Mouse (Mus musculus): ENCODE results near the gene Olfr150. TPM values are rescaled to one million over a fixed set of nuclear protein-coding genes. Genes with fewer than 3 reads are reported as not detected.
"Not testable (repeated sequence)": the region's sequence is repeated elsewhere in the genome, so short reads cannot be mapped to it uniquely, and the experiment has no call there.

The Olfr150 gene
- total RNA-seq (2015) (not detected in 2 replicates), total RNA-seq (2017) (not detected in 2 replicates)

DNA sequence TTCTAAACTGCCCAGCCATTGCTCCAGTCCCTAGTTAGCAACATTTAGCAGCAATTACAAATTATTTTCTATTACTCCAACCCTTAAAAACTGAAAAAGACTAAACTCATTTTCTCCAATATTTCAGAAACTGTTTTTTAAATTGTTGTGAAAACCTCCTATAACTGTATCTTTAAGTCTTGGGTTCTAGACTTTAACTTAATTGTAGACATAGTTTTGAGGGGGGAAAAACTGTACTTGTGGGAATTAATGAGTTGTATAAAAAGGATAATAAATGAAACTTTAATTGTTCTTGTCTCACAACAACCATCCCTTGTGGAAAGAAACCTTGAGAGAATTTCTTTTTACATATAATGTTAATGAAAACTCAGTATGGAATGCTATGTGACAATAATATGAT, at the start of gene Olfr150:
TSS of gene Olfr150 (plus strand) at position 301 of the 400 bp plus-strand sequence.
- ATAC-seq (replicated peaks; ENCODE audit: poor library complexity): no peak

DNA sequence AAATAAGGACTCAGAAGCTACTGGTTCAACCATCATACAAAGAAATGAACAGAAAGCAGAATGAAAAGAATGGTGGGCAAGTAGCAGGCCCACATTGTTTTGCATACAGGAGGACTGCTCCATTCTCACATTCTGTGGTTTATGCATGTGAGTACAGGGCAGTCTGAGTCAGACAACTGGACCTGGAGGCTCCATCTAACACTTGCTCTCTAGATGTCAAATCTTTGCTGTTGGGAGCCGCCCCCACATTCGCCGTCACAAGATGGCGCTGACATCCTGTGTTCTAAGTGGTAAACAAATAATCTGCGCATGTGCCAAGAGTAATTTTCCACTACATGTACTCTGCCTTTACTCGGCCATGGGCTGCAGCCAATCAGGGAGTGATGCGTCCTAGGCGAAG, 29.7 kb upstream of the Olfr150 start:
- ATAC-seq (replicated peaks; ENCODE audit: poor library complexity): not testable (repeated sequence)

DNA sequence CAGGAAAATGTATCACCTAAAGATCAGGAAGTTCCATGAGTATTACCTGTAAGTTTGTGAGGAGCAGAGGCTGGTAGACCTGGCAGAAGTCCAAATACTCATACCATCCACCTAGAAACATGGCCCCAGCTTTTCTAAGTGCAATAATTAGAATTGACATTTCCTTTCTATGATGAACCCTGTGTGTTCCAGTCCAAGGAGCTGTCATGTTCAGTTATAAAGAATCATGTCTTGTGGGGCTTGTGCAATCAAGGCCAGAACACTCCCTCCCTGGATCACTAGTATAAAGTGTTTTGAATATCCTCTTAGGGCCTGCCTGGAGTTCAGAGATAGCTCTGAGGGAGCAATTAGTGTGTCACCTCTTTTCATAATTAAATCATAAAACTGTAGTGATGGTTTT, 23.8 kb upstream of the Olfr150 start, which contains the start of gene Olfr149:
TSS of gene Olfr149 (minus strand) at position 101 of the 400 bp plus-strand sequence.
- ATAC-seq (replicated peaks; ENCODE audit: poor library complexity): no peak

DNA sequence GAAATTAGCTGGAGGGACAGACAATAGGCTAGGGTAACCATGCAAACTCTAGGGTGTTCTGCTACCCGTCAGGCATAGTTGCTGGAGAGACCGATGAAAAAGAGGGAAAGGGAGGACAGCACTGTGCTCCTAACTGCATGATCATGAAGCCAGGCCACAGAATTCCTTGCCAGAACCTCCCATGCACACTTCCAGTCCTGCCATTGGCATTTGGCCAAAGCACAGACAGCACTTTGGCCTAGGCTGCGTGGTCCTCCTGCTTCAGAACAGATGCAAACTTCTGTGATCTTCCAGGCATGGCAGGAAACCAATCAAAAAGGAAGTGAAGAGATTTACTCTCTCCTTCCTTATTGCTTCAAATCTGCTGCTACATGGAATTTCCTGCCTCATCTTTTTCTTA, 21.8 kb upstream of the Olfr150 start:
- ATAC-seq (replicated peaks; ENCODE audit: poor library complexity): no peak

DNA sequence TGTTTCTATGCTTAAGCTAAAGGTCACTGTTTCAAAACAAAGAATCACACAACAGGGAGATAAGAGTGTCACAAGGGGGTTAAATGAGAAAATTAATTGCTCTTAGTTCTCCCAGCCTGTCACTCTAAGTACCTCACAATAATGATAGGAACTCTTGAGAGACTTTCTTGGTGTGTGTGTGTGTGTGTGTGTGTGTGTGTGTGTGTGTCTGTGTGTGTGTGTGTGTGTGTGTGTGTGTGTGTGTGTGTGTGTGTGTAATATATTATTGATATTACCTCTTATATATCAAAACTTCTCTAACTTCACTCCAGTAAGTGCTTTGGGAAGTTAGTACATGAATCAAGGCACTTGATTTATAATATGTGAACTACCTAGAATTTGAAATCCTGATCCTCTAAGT, 19.7 kb upstream of the Olfr150 start, which contains the start of gene Olfr965:
TSS of gene Olfr965 (plus strand) at position 301 of the 400 bp plus-strand sequence.
- ATAC-seq (replicated peaks; ENCODE audit: poor library complexity): no peak

DNA sequence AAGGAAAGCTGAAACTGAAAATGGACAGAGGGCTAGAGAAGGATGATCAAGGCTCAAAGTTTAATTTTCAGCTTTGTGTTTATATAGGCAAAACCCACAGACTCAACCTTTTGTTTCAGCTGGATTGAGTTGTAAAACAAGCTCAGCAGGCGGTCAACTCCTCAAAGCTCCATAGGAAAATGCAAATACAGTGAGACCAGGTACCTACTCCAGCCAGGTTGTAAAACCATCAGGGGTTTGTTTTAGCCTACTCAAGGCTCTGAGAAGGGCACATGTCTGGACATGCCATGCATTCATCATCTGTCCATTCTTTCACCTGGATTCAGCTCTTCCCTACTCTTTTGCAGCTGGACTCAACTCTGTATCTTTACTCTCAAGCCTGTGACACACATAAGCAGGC, 10.0 kb downstream of the Olfr150 start:
- no peak for ATAC-seq (replicated peaks; ENCODE audit: poor library complexity)

DNA sequence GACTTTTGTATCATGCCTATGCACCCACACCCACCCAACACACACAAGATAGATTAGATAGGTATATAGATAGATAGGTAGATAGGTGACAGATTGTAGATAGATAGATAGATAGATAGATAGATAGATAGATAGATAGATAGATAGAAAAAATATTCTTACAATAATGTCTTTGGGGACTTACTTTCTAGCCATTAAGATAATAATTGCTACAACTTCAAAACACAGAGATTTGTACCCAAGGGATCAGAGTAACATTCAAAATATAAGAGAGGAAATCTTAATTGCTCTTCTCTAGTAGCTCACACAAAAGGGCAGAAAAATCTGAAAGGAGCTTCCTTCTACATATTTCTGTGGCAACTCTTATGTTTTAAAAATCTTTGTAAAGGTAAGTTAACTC, 15.2 kb downstream of the Olfr150 start, which contains the start of gene Olfr967:
TSS of gene Olfr967 (plus strand) at position 301 of the 400 bp plus-strand sequence.
- no peak for ATAC-seq (replicated peaks; ENCODE audit: poor library complexity)

DNA sequence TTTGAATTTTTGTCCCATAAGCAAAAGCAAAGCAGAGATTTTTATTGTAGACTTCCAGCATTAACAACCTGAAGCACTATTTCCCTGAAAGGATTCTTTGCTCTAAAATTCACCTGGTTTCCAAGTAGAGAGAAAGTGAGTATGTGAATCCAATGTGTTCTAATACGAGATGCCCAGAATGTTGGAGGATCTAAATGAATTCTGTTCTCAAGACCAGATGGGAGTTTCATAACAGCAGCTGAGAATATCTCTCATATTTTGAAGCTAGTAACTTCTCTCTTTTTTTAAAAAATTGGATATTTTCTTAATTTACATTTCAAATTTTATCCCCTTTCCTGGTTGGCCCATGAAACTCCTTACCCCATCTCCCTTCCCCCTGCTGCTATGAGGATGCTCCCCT, 15.7 kb downstream of the Olfr150 start:
- no peak for ATAC-seq (replicated peaks; ENCODE audit: poor library complexity)

DNA sequence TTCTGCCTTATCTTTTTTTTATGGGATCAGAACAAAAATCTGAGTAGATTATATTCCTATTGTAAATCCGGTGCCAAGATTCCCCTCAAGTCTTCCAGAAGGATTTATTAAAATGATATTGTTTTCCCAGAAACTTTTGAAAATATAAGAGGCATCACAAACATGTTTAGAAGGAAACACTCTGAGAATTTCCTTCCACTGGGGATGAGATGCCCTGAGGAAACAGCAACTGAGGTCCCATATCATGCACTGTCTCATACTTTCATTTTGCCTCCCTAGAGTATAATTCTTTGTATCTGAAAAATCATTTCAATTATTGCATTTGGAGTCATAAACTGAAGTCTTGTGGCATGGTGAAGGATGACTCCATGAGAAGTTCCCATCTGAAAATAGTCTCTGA, 52.4 kb downstream of the Olfr150 start, which contains the start of gene Olfr968:
TSS of gene Olfr968 (minus strand) at position 101 of the 400 bp plus-strand sequence.
- no peak for ATAC-seq (replicated peaks; ENCODE audit: poor library complexity)

Other genes with a start within 250 kb of the Olfr150 start
- gene Olfr44, start 237.0 kb upstream of the Olfr150 start, total RNA-seq (2015): not detected in 2 replicates
- gene Olfr44, start 237.0 kb upstream of the Olfr150 start, total RNA-seq (2017): not detected in 2 replicates
- not detected in 2 replicates for gene Olfr957, start 215.2 kb upstream of the Olfr150 start, total RNA-seq (2015)
- not detected in 2 replicates for gene Olfr957, start 215.2 kb upstream of the Olfr150 start, total RNA-seq (2017)
- gene Olfr958, start 176.9 kb upstream of the Olfr150 start, total RNA-seq (2015): not detected in 2 replicates
- not detected in 2 replicates for gene Olfr958, start 176.9 kb upstream of the Olfr150 start, total RNA-seq (2017)
- gene Olfr959, start 155.4 kb upstream of the Olfr150 start, total RNA-seq (2015): not detected in 2 replicates
- not detected in 2 replicates for gene Olfr959, start 155.4 kb upstream of the Olfr150 start, total RNA-seq (2017)
- not detected in 2 replicates for gene AW551984, start 126.6 kb upstream of the Olfr150 start, total RNA-seq (2015)
- not detected in 2 replicates for gene AW551984, start 126.6 kb upstream of the Olfr150 start, total RNA-seq (2017)
- gene Olfr148, start 120.3 kb upstream of the Olfr150 start, total RNA-seq (2015): not detected in 2 replicates
- not detected in 2 replicates for gene Olfr148, start 120.3 kb upstream of the Olfr150 start, total RNA-seq (2017)
- gene Olfr960, start 109.6 kb upstream of the Olfr150 start, total RNA-seq (2015): not detected in 2 replicates
- gene Olfr960, start 109.6 kb upstream of the Olfr150 start, total RNA-seq (2017): not detected in 2 replicates
- gene Olfr961, start 85.9 kb upstream of the Olfr150 start, total RNA-seq (2015): not detected in 2 replicates
- gene Olfr961, start 85.9 kb upstream of the Olfr150 start, total RNA-seq (2017): not detected in 2 replicates
- not detected in 2 replicates for gene Olfr963, start 63.8 kb upstream of the Olfr150 start, total RNA-seq (2015)
- not detected in 2 replicates for gene Olfr963, start 63.8 kb upstream of the Olfr150 start, total RNA-seq (2017)
- gene Olfr149, start 23.9 kb upstream of the Olfr150 start, total RNA-seq (2015): not detected in 2 replicates
- not detected in 2 replicates for gene Olfr149, start 23.9 kb upstream of the Olfr150 start, total RNA-seq (2017)
- not detected in 2 replicates for gene Olfr965, start 19.6 kb upstream of the Olfr150 start, total RNA-seq (2015)
- not detected in 2 replicates for gene Olfr965, start 19.6 kb upstream of the Olfr150 start, total RNA-seq (2017)
- gene Olfr967, start 15.3 kb downstream of the Olfr150 start, total RNA-seq (2015): not detected in 2 replicates
- not detected in 2 replicates for gene Olfr967, start 15.3 kb downstream of the Olfr150 start, total RNA-seq (2017)
- not detected in 2 replicates for gene Olfr968, start 52.3 kb downstream of the Olfr150 start, total RNA-seq (2015)
- gene Olfr968, start 52.3 kb downstream of the Olfr150 start, total RNA-seq (2017): not detected in 2 replicates
- not detected in 2 replicates for gene Olfr969, start 60.0 kb downstream of the Olfr150 start, total RNA-seq (2015)
- not detected in 2 replicates for gene Olfr969, start 60.0 kb downstream of the Olfr150 start, total RNA-seq (2017)
- not detected in 2 replicates for gene Olfr970, start 77.9 kb downstream of the Olfr150 start, total RNA-seq (2015)
- gene Olfr970, start 77.9 kb downstream of the Olfr150 start, total RNA-seq (2017): not detected in 2 replicates
- gene Olfr971, start 105.9 kb downstream of the Olfr150 start, total RNA-seq (2015): not detected in 2 replicates
- gene Olfr971, start 105.9 kb downstream of the Olfr150 start, total RNA-seq (2017): not detected in 2 replicates
- gene Olfr972, start 135.4 kb downstream of the Olfr150 start, total RNA-seq (2015): not detected in 2 replicates
- not detected in 2 replicates for gene Olfr972, start 135.4 kb downstream of the Olfr150 start, total RNA-seq (2017)
- gene Olfr229, start 176.4 kb downstream of the Olfr150 start, total RNA-seq (2015): not detected in 2 replicates
- not detected in 2 replicates for gene Olfr229, start 176.4 kb downstream of the Olfr150 start, total RNA-seq (2017)
- not detected in 2 replicates for gene Olfr974, start 206.5 kb downstream of the Olfr150 start, total RNA-seq (2015)
- gene Olfr974, start 206.5 kb downstream of the Olfr150 start, total RNA-seq (2017): not detected in 2 replicates
- not detected in 2 replicates for gene Olfr975, start 221.1 kb downstream of the Olfr150 start, total RNA-seq (2015)
- not detected in 2 replicates for gene Olfr975, start 221.1 kb downstream of the Olfr150 start, total RNA-seq (2017)
- not detected in 2 replicates for gene Olfr976, start 230.2 kb downstream of the Olfr150 start, total RNA-seq (2015)
- gene Olfr976, start 230.2 kb downstream of the Olfr150 start, total RNA-seq (2017): not detected in 2 replicates

All from megakaryocyte progenitor cell, adult 5-6 weeks (primary cell).